Mouse (Mus musculus) C2C12 (cell line): ENCODE results near the gene Ccnc.

Source experiments
- CEBPB ChIP-seq: IDR thresholded peaks from one replicate; pipeline ENCODE4 v1.6.1; 2011; ENCODE audit warnings: low read depth, mild to moderate bottlenecking, control low read depth, moderate library complexity
- CTCF ChIP-seq: IDR thresholded peaks from one replicate; pipeline ENCODE4 v1.5.1; 2011; ENCODE audit not compliant: control insufficient read depth, insufficient read depth, insufficient read length
- MAX ChIP-seq: IDR thresholded peaks from one replicate; pipeline ENCODE4 v1.6.1; 2011; ENCODE audit warnings: mild to moderate bottlenecking, control low read depth
- MYOD1 ChIP-seq: IDR thresholded peaks from one replicate; pipeline ENCODE4 v1.6.1; 2011; ENCODE audit warnings: low read depth; ENCODE audit not compliant: control insufficient read depth, insufficient read length
- MYOG ChIP-seq: IDR thresholded peaks from one replicate; pipeline ENCODE4 v1.6.1; 2011; ENCODE audit not compliant: control insufficient read depth, insufficient read length; ENCODE audit errors: extremely low read depth
- USF1 ChIP-seq: IDR thresholded peaks from one replicate; pipeline ENCODE4 v1.6.1; 2011; ENCODE audit warnings: low read depth, mild to moderate bottlenecking, control low read depth, moderate library complexity

- no peak for TF ChIP-seq CTCF
- no peak for TF ChIP-seq CEBPB
- no peak for TF ChIP-seq USF1
- TF ChIP-seq MYOD1, result no peak
- no peak for TF ChIP-seq MAX
- TF ChIP-seq MYOG, result no peak
These were observed 38.7 kb upstream of the Ccnc start for GRCm38 (mm10) chr4:21688703-21689200.
